In the genomic region with DNA sequence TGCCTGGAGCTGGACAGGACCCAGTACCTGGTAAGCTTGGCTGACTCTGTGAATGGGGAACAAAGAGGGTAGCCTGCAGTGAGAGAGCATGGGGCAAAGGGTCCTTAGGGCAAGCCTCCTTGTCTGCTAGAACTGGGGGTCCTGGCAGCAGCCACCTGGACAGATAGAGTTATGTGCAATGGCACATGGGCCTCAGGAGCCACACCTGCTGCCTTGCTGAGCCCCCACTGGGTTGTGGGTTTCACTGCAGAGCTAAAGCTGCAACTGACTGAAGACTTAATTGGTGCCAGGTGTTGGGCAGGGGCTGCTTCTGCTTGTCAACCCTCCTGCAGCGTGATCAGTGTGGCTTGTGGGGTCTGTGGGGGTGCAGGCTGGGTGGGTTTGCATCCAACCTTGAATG, we compare ENCODE assay signal across 25 mouse cellular contexts. TPM values are rescaled to one million over a fixed set of nuclear protein-coding genes. Genes with fewer than 3 reads are reported as not detected.
DNase-seq lines count a peak whose midpoint lies in the region; ATAC-seq lines count a peak whose summit lies in the region.
"Had no signal": no experiment of that assay in that cellular context is flagged by ENCODE, and none has a peak within 500 bp of the region (broad histone marks: within the 10 kb centered on the region; RNA-seq: fewer than 3 reads in every experiment).

No protein-coding gene starts in this region.

- no peaks in the 10 kb centered on the region for H3K36me3 ChIP-seq in embryonic facial prominence, embryonic 10.5 days (replicated peaks)
- no peaks in the 10 kb centered on the region for H3K36me3 ChIP-seq in neural tube, embryonic 12.5 days
- H3K36me3 ChIP-seq: forebrain, embryonic 12.5 days; G1E; hindbrain, embryonic 10.5 days; midbrain, embryonic 10.5 days had no signal

- no peaks in the 10 kb centered on the region for H3K27me3 ChIP-seq in embryonic facial prominence, embryonic 10.5 days (replicated peaks; ENCODE audit: low read depth, poor library complexity, severe bottlenecking)
- H3K27me3 ChIP-seq in neural tube, embryonic 12.5 days (replicated peaks), result no peaks in the 10 kb centered on the region
- H3K27me3 ChIP-seq: forebrain, embryonic 12.5 days had no signal

- H3K27ac ChIP-seq in embryonic facial prominence, embryonic 10.5 days (replicated peaks), result no peak overlapping the region
- H3K27ac ChIP-seq in neural tube, embryonic 12.5 days, result no peak overlapping the region
- H3K27ac ChIP-seq: forebrain, embryonic 12.5 days; hindbrain, embryonic 10.5 days; hindbrain, postnatal 0 days; kidney, postnatal 0 days; layer of hippocampus, adult 2 months; midbrain, embryonic 10.5 days had no signal

- intact Hi-C loops in left cerebral cortex, postnatal 10 days (cut with DNase I), result no loop called here

- H3K9ac ChIP-seq in neural tube, embryonic 12.5 days, result no peak overlapping the region
- H3K9ac ChIP-seq: forebrain, embryonic 12.5 days had no signal

- 0 out of 2 replicates have a peak, but pooled peaks have one; percentile 21 for ATAC-seq in neural tube, embryonic 12.5 days (ENCODE audit: low FRiP score, low read depth)
- no peak for ATAC-seq in CD4-positive, CD25-positive, alpha-beta regulatory T cell, adult 4 months
- ATAC-seq: activated CD4-positive, CD25-positive, alpha-beta regulatory T cell, adult 4 months; hindbrain, postnatal 0 days had no signal

- no peaks in the 10 kb centered on the region for H3K9me3 ChIP-seq in embryonic facial prominence, embryonic 10.5 days
- H3K9me3 ChIP-seq in neural tube, embryonic 12.5 days, result no peaks in the 10 kb centered on the region
- H3K9me3 ChIP-seq: forebrain, embryonic 12.5 days; hindbrain, embryonic 10.5 days; midbrain, embryonic 10.5 days had no signal

- H3K4me1 ChIP-seq in embryonic facial prominence, embryonic 10.5 days, result peaks cover 19% of the 10 kb centered on the region
- H3K4me1 ChIP-seq in neural tube, embryonic 12.5 days, result peaks cover 9% of the 10 kb centered on the region
- H3K4me1 ChIP-seq: forebrain, embryonic 12.5 days had no signal

- H3K4me2 ChIP-seq in neural tube, embryonic 12.5 days (replicated peaks), result no peak overlapping the region
- H3K4me2 ChIP-seq: forebrain, embryonic 12.5 days; liver, embryonic 11.5 days had no signal

- H3K4me3 ChIP-seq in embryonic facial prominence, embryonic 10.5 days, result no peak overlapping the region
- no peak overlapping the region for H3K4me3 ChIP-seq in neural tube, embryonic 12.5 days
- H3K4me3 ChIP-seq: forebrain, embryonic 12.5 days; hindbrain, embryonic 10.5 days; layer of hippocampus, adult 2 months; midbrain, embryonic 10.5 days had no signal

- WGBS in embryonic facial prominence, embryonic 10.5 days, result 20% methylated on average over 1 of the region's 1 CpGs
- WGBS in neural tube, embryonic 12.5 days, result 5% methylated on average over 1 of the region's 1 CpGs

- peak; percentile 32 for DNase-seq in embryo, embryonic 10 days (ENCODE audit: low spot score)
- no peak for DNase-seq in embryo, embryonic 9.5 days (ENCODE audit: extremely low spot score)
- DNase-seq in embryonic facial prominence, embryonic 10.5 days (ENCODE audit: low spot score), result peak; percentile 54
- DNase-seq in thymus, postnatal 25 days, result peak; percentile 56
- DNase-seq in left cerebral cortex, postnatal 10 days (ENCODE audit: extremely low spot score in 1 of 2, low spot score in 2 of 2), result no peak
- DNase-seq in cerebellum, adult 11-12 months, result no peak
- DNase-seq: adrenal gland, postnatal 10 days; cerebellum, adult 11 months; gastrocnemius, postnatal 36 days; kidney, adult 11 months; layer of hippocampus, postnatal 36 days; lung, adult 2 months had no signal

RNA-seq across cellular contexts. Expression of a gene that starts 9.5 kb away (rescaled TPM):
- 0.03 and 0.04 TPM in 2 replicates for polyA plus RNA-seq in embryonic facial prominence, embryonic 10.5 days (2016; fragmentation: Nextera tagmentation; extraction: Ambion mirVana)
- polyA plus RNA-seq in neural tube, embryonic 12.5 days (2016; fragmentation: Nextera tagmentation; extraction: Ambion mirVana), result 0.03 and 0.04 TPM in 2 replicates
- polyA plus RNA-seq in CD4-positive, CD25-positive, alpha-beta regulatory T cell, adult 4 months (2017; shearing (Covaris generic)), result under 1 TPM in 1 of 2 experiments, not detected in 1; 0.10 TPM
- under 1 TPM; 0.93 to 0.94 TPM for total RNA-seq in left cerebral cortex, postnatal 10 days (2021)
- total RNA-seq: common myeloid progenitor, adult 5-6 weeks; gastrocnemius, postnatal 36 days; monocyte, adult 5-6 weeks had no signal
- polyA plus RNA-seq: G1E; midbrain, embryonic 10.5 days had no signal

Comparison
In these comparisons a context has a peak if more than half of its experiments do, and no peak if none do; other contexts are left out.
1. DNase-seq: peak in embryo, embryonic 10 days (single experiment), embryonic facial prominence, embryonic 10.5 days (single experiment) and thymus, postnatal 25 days (single experiment); none in embryo, embryonic 9.5 days (single experiment), left cerebral cortex, postnatal 10 days (0 of 2) and cerebellum, adult 11-12 months (single experiment).